Mouse (Mus musculus) brown adipose tissue, adult 24 weeks (tissue): ENCODE data around the gene Tceal8. TPM values are rescaled to one million over a fixed set of nuclear protein-coding genes. Genes with fewer than 3 reads are reported as not detected.
"Not testable (repeated sequence)": the region's sequence is repeated elsewhere in the genome, so short reads cannot be mapped to it uniquely, and the experiment has no call there.

Experiments used
- H3K27ac ChIP-seq: fragments of 200-500 bp; replicated peaks from 2 replicates; pipeline ENCODE4 v1.5.1; 2012; ENCODE audit warnings: low read depth, mild to moderate bottlenecking, low read length
- H3K4me1 ChIP-seq: fragments of 200-500 bp; 2 replicates; pipeline ENCODE4 v1.6.1; 2012; ENCODE audit warnings: low read length, mixed read lengths; ENCODE audit not compliant: control insufficient read depth, insufficient read depth, insufficient read length
- H3K4me3 ChIP-seq: fragments of 200-500 bp; 2 replicates; pipeline ENCODE4 v1.5.1; 2012; ENCODE audit warnings: low read depth, mild to moderate bottlenecking, low read length, moderate library complexity; ENCODE audit not compliant: insufficient read depth
- polyA plus RNA-seq: library from polyadenylated mRNA; stranded (reverse); fragments of >200 nt; gene quantifications from 2 replicates; pipeline ENCODE4 v1.2.4, GENCODE M21; 2012; ENCODE audit not compliant: missing spikeins, insufficient read depth, insufficient read length

Tceal8 gene
- polyA plus RNA-seq, 1 experiment = 44.8 TPM

DNA sequence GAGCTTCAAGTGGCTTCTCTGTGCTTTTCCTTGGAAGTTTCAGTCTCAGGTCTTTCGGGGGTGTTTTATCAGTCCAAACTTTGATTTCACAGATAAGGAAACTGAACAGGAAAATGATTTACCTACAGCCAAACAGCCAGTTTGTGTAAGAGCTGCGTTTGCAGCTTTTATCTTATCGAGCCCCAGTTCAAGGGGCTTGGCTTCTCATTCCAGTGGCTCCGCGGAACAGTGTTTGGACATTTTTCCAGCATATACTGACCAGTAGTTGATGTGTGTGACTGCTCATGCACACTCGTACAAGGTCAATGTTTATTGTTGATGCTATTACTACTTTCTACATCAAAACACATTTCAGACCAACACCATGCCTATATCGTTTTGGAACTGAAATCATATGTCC is 27.9 kb downstream of the Tceal8 start:
- H3K27ac ChIP-seq = no peak overlapping the region
- no peaks in the 10 kb centered on the region for H3K4me1 ChIP-seq
- H3K4me3 ChIP-seq = no peak overlapping the region

DNA sequence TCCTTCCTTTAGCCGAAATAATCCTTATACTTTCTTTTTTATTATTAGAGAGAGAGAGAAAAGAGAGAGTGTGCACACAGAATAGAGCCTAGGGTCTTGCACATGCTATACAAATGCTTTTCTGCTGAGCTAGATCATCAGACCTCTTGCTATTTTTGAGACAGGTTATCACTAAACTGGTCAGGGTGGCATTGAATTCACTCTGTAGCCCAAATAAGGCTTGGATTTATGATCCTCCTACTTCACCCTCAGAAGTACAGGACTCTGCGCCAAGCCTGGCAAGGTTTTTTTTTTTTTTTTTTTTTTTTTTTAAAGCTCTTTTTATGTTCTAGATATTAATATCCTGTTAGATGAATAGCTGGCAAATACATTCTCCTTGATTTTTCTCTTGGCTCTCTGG is 28.4 kb downstream of the Tceal8 start:
- Histone ChIP-seq H3K4me3 (no peak overlapping the region), H3K27ac (no peak overlapping the region), H3K4me1 (no peaks in the 10 kb centered on the region)

DNA sequence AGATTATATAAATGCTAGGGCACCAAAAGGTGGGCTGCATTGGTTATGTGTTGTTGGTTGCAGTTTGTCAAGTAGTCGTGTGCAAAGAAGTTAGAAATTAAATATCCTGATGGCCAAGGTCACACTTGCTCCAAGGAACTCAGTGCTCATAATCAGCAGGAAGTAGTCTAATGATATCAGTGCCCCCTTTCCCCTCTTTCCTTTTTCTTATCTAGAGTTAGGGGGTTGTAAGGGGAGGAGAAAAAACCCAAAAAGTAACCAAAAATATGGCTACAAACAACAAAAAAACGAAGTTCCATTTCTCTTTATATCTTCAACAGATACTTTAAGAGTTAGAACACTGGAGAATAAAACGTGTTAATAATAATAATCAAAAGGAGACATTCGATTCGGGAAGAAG is 30.8 kb downstream of the Tceal8 start:
- Histone ChIP-seq H3K27ac (no peak overlapping the region), H3K4me1 (no peaks in the 10 kb centered on the region), H3K4me3 (no peak overlapping the region)

DNA sequence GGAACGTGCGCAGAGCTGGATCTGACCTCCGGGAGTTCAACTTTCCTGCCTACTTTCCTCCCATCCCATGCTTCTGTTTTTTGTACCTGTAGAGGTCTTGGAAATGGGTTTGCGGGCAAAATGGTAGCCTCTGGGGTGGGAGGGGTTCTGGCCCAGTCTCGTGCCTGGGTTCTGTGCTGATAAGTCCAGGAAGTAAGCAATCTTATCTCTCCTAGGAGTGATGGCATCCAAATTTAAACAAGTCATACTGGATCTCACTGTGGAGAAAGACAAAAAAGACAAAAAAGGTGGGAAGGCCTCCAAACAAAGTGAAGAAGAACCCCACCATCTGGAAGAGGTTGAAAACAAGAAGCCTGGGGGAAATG is 32.5 kb downstream of the Tceal8 start:
- H3K4me1 ChIP-seq, H3K27ac ChIP-seq, H3K4me3 ChIP-seq: not testable (repeated sequence)

DNA sequence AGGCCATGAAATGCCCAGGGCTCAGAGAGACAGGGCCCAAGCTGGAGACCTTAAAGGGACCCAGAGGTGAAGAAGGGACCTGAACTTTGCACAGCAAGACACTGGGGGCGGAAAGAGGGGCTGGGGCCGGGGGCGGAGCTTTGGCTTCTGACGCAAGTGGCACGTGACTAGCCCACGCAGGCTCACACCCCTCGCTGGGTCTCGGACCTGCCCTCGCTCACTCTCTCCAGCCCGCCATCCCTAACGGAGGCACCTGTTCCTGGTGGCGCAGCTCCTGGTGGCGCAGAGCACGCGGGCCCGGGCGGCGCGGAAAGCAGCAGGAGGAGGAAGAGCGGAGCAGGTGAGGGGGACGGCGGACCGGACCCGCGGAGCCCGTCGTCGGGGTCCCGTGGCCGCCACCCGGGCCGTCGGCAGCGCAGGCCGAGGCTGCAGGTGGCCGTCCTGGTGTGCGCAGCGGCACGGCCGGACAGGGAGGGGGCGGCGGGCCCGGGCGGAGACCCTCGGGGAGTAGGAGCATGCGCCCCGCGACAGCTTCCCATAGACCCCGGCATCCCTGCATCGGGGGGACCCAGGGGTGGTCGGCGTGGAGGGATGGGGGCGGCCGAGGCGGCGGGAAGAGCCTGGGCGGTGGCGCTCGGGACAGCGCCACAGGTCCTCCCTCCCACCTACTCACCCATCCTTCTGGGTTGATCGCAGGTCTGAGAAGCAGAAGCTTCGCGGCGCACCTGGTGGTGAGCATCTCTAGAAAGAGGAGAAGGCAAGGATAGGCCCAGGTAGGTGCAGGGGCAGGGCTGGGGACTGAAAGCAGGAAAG is 33.1 kb downstream of the Tceal8 start, which contains the start of gene Bex4:
Bex4 (plus strand) TSS at position 170 of the 813 bp plus-strand sequence.
- H3K4me3 ChIP-seq, H3K4me1 ChIP-seq, H3K27ac ChIP-seq: not testable (repeated sequence)

DNA sequence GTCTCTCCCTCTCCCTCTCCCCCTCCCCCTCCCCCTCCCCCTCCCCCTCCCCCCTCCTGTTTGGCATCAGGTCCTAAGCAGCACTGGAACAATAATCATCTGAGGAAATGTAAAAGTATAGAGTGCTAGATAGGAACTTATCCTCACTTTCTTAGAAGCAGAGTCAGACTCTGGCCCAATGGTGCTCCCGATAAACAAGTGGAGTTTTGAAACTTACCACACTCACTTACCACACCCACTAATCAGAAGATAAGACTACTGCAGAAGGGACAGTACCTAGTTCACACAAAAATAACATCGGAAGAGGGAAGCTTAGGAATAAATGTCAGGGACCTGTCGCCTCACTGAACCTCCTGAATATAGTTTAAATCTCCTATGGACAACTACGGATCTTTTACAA is 36.6 kb downstream of the Tceal8 start:
- Histone ChIP-seq H3K4me3 (no peak overlapping the region), H3K4me1 (no peaks in the 10 kb centered on the region), H3K27ac (no peak overlapping the region)

DNA sequence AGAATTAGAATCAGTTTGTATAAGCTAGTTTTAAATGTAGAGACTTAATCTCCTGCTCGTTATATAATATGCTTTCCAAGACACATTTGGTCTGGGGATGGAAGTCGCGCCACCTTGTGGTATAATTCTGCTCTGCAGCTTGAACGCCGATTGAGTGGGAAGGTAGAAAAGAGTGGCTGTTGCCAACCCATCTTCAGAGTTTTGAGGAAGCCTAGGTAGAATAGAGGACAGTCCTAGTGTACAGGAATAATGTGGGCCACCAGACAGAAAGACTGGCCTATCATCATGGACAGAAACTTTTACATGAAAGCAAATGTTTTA is 44.4 kb downstream of the Tceal8 start:
- Histone ChIP-seq H3K4me3 (no peak overlapping the region), H3K27ac (no peak overlapping the region), H3K4me1 (no peaks in the 10 kb centered on the region)

DNA sequence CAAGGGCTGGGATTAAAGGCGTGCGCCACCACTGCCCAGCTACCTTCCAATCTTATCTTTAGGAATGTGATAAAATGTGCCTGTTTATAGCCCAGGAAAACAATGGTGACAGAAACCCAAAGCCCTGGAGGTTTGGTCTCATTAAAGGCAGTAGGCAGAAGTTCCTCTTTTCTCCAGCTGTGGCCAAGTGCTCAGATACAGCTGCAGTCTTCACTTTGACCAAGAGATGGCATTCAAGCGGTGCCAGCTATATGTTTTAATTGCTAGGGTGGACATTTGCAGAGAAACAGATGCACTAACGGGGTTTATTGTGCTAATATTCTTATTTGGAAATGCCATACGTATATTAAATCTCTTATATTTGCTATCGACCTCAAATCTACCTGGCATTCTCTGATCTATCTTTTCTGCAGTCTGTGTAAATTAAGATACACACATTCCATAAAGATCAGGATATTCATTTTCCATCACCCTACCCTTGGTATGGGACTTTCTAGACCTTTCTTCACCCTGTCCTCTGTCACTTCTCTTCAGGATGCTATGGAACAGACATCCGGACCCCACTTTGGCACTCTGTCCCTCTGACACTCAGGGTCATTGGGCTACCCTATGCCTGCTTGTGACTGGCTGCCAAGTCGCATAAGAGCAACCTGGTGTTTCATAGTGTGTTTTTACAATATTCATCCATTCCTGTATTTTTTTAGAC is 45.0 kb downstream of the Tceal8 start:
- no peak overlapping the region for H3K4me3 ChIP-seq
- H3K4me1 ChIP-seq = no peaks in the 10 kb centered on the region
- H3K27ac ChIP-seq = no peak overlapping the region

Other genes with a start within 250 kb of the Tceal8 start
- gene Arxes2, start 178.5 kb downstream of the Tceal8 start, polyA plus RNA-seq = 67.1 and 105 TPM in 2 replicates
- 24.0 and 26.8 TPM in 2 replicates for gene Arxes1, start 139.0 kb downstream of the Tceal8 start, polyA plus RNA-seq
- gene Bex2, start 104.1 kb downstream of the Tceal8 start, polyA plus RNA-seq = not detected in 2 replicates
- not detected in 2 replicates for gene Nxf3, start 87.1 kb downstream of the Tceal8 start, polyA plus RNA-seq
- gene Bex4, start 33.3 kb downstream of the Tceal8 start, polyA plus RNA-seq = not detected in 2 replicates
- gene Tceal5, start 31.5 kb upstream of the Tceal8 start, polyA plus RNA-seq = 1.3 TPM in 1 of 2 replicates, not detected in the other
- 1.2 and 1.6 TPM in 2 replicates for gene Tceal7, start 42.4 kb upstream of the Tceal8 start, polyA plus RNA-seq
- not detected in 2 replicates for gene Bex1, start 43.2 kb upstream of the Tceal8 start, polyA plus RNA-seq
- 34.5 and 40.6 TPM in 2 replicates for gene Tceal9, start 72.7 kb upstream of the Tceal8 start, polyA plus RNA-seq
- gene Bex3, start 97.9 kb upstream of the Tceal8 start, polyA plus RNA-seq = 3.4 and 4.5 TPM in 2 replicates